Mouse (Mus musculus) stomach, postnatal 0 days (tissue): ENCODE results near the gene Pet100.

Experiments used
- CTCF ChIP-seq: IDR thresholded peaks from 2 replicates; pipeline ENCODE4 v1.5.1; 2016; ENCODE audit warnings: antibody characterized with exemption, low read depth, mild to moderate bottlenecking, moderate library complexity
- EP300 ChIP-seq: optimal IDR thresholded peaks from 2 replicates; pipeline ENCODE3; 2016; ENCODE audit warnings: antibody characterized with exemption

- TF ChIP-seq CTCF (peak; percentile 65), EP300 (no peak)
These were observed 24.5 kb downstream of the Pet100 start for GRCm38 (mm10) chr8:3645804-3646203.
